Mouse (Mus musculus): Measurements from ENCODE around the gene Krt72. TPM values are rescaled to one million over a fixed set of nuclear protein-coding genes. Genes with fewer than 3 reads are reported as not detected.

Gene Krt72
- polyA plus RNA-seq, 1 experiment, result not detected

DNA sequence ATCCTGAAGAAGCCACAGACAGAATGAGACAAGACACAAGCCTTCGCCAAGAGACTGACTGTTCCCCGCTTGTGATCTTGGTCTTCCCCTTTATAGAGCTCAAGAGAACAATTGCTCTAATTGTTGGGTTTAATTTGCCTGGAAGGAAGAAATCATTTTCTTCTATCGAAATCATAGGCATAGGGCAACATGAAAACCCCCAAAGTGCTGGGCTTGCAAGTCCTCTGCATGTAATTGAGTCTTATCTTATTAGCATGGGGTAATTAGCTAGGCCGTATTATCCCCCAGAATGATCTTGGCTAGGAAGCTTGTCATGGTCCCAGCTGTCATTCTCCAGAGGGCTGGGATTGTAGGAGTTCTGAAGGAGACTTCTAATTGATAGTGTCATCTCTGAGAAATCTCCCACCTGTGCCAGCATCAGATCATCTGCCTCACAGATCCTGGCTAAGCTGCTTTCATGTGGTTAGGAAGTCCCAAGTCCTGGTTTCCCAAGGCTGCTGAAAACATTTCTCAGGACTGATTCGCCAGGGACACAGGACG is 16.1 kb upstream of the Krt72 start, which contains the start of gene Krt73:
Gene Krt73, minus strand, starts transcription at position 51 of the 540 bp plus-strand sequence.
- Histone ChIP-seq H3K4me3 (ENCODE audit: extremely low read depth, insufficient read depth, insufficient read length) (no peak within 1 kb of the TSS), H3K36me3 (ENCODE audit: control insufficient read depth, insufficient read depth, low read length) (no peaks in the 10 kb centered on the region), H3K27ac (ENCODE audit: insufficient read depth, low read length) (no peak within 1 kb of the TSS), H3K4me1 (ENCODE audit: control insufficient read depth, insufficient read depth, insufficient read length) (no peaks in the 10 kb centered on the region), H3K27me3 (ENCODE audit: control insufficient read depth, insufficient read depth, low read length) (no peaks in the 10 kb centered on the region)
- TF ChIP-seq CTCF (IDR thresholded peaks at IDR 0.05; ENCODE audit: extremely low read depth, insufficient read depth, insufficient read length, insufficient replicate concordance) (no peak), POLR2A (IDR thresholded peaks at IDR 0.05; ENCODE audit: low read depth, low read length) (no peak)
- 81% methylated on average over 6 of the region's 6 CpGs for WGBS
- no peak for DNase-seq (ENCODE audit: low read depth in 1 of 2, low spot score in 2 of 2)

DNA sequence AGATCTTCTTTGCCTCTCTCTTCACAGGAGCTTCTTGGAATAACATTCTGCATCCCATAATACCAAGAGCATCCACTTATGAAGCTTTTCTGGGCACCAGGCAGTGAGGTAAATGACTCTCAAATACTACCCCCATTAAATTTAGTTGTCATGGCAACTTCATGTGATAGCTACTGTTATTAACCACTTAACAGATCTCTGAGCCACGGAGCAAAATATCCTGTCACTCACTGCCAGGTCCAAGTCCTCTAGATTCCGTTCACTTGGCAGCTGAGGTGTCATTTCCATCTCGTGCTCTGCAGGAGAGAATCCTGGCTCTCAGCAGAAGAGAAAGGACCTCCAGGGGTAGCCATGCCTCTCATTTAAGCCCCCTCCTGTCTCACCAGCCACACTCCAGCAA is 4.6 kb upstream of the Krt72 start:
- no peaks in the 10 kb centered on the region for H3K4me1 ChIP-seq (ENCODE audit: control insufficient read depth, insufficient read depth, insufficient read length)
- 18% methylated on average over 3 of the region's 3 CpGs for WGBS
- H3K27ac ChIP-seq (ENCODE audit: insufficient read depth, low read length), result no peak overlapping the region
- H3K36me3 ChIP-seq (ENCODE audit: control insufficient read depth, insufficient read depth, low read length), result no peaks in the 10 kb centered on the region
- no peak overlapping the region for H3K4me3 ChIP-seq (ENCODE audit: extremely low read depth, insufficient read depth, insufficient read length)
- no peaks in the 10 kb centered on the region for H3K27me3 ChIP-seq (ENCODE audit: control insufficient read depth, insufficient read depth, low read length)
- no peak for TF ChIP-seq POLR2A (IDR thresholded peaks at IDR 0.05; ENCODE audit: low read depth, low read length)
- no peak for TF ChIP-seq CTCF (IDR thresholded peaks at IDR 0.05; ENCODE audit: extremely low read depth, insufficient read depth, insufficient read length, insufficient replicate concordance)
- no peak for DNase-seq (ENCODE audit: low read depth in 1 of 2, low spot score in 2 of 2)

DNA sequence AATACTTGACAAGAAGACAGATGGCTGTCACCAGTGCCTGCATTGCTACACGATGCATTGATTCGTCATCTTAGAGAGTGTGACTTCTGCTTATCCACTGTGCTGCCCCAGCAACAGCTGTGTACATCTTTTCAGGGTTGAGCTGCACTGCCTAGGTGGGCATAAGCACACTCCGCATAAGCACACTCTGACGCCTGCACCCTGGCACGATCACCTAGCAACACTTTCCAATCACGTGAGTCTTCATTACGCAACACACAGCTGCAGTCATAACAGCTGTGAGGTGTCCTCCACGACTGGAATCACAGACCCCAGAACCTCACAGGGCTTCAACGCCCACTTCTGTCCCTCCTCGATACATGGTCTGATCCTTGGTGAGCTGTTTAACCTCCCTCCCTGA is 12.8 kb downstream of the Krt72 start:
- WGBS, result 54% methylated on average over 10 of the region's 10 CpGs
- no peak overlapping the region for H3K27ac ChIP-seq (ENCODE audit: insufficient read depth, low read length)
- TF ChIP-seq POLR2A (IDR thresholded peaks at IDR 0.05; ENCODE audit: low read depth, low read length), result no peak
- no peak for TF ChIP-seq CTCF (IDR thresholded peaks at IDR 0.05; ENCODE audit: extremely low read depth, insufficient read depth, insufficient read length, insufficient replicate concordance)
- H3K27me3 ChIP-seq (ENCODE audit: control insufficient read depth, insufficient read depth, low read length), result no peaks in the 10 kb centered on the region
- no peak overlapping the region for H3K4me3 ChIP-seq (ENCODE audit: extremely low read depth, insufficient read depth, insufficient read length)
- no peaks in the 10 kb centered on the region for H3K4me1 ChIP-seq (ENCODE audit: control insufficient read depth, insufficient read depth, insufficient read length)
- no peaks in the 10 kb centered on the region for H3K36me3 ChIP-seq (ENCODE audit: control insufficient read depth, insufficient read depth, low read length)
- no peak for DNase-seq (ENCODE audit: low read depth in 1 of 2, low spot score in 2 of 2)

DNA sequence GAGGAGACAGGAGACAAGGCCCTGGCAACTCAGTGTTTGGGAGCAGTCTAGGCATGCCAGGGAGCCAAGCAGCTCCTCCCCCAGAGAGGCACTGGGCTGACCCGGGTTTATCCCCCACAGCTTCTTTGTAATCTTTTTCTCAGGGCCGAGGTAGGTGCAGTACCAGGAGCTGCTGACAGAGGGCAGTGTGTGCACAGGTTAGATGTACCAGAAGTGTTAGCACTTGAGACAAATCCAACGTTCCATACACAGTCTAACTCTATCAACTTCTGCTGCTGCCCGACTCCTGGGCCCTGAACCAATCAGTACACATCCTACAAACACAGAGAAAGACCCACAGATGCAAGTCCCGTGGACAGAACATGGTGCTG is 13.6 kb downstream of the Krt72 start:
- 9% methylated on average over 5 of the region's 5 CpGs for WGBS
- H3K27ac ChIP-seq (ENCODE audit: insufficient read depth, low read length), result no peak overlapping the region
- no peaks in the 10 kb centered on the region for H3K4me1 ChIP-seq (ENCODE audit: control insufficient read depth, insufficient read depth, insufficient read length)

DNA sequence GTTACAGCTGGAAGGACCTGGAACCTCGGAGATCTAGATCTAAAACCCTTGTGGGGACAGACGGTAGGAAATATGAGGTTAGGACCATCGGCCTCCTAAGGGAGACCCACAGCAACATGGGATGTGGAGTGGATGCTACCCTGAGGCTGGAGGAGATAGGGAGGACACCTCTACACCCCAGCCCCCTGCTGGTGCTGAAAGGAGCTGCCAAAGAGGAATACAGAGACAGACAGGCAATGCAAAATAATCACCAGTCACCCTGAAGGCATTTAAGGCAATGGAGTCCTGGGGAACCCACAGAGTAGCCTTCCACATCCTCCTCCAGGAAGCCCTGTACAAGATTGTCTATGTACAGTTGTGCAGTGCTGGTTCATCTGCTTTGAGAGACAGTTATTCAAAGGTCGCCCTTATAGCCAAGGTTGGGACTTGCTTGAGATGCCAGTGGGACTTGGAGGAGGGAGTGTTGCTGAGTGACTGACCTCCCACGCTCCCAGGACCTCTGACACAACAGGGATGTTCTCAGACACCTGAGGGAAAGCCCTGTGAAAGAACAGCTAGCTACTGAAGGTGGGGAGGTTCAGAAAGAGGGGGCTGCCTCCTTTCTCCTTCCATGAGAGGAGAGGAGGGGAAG is 14.1 kb downstream of the Krt72 start:
- Histone ChIP-seq H3K36me3 (ENCODE audit: control insufficient read depth, insufficient read depth, low read length) (no peaks in the 10 kb centered on the region), H3K4me1 (ENCODE audit: control insufficient read depth, insufficient read depth, insufficient read length) (no peaks in the 10 kb centered on the region), H3K27me3 (ENCODE audit: control insufficient read depth, insufficient read depth, low read length) (no peaks in the 10 kb centered on the region), H3K27ac (ENCODE audit: insufficient read depth, low read length) (no peak overlapping the region), H3K4me3 (ENCODE audit: extremely low read depth, insufficient read depth, insufficient read length) (no peak overlapping the region)
- DNase-seq (ENCODE audit: low read depth in 1 of 2, low spot score in 2 of 2), result no peak
- WGBS, result 64% methylated on average over 5 of the region's 5 CpGs
- TF ChIP-seq CTCF (IDR thresholded peaks at IDR 0.05; ENCODE audit: extremely low read depth, insufficient read depth, insufficient read length, insufficient replicate concordance), result no peak

More for the DNA sequence above, 13.6 kb downstream of the Krt72 start:
- no peaks in the 10 kb centered on the region for H3K27me3 ChIP-seq (ENCODE audit: control insufficient read depth, insufficient read depth, low read length)
- H3K36me3 ChIP-seq (ENCODE audit: control insufficient read depth, insufficient read depth, low read length), result no peaks in the 10 kb centered on the region
- TF ChIP-seq POLR2A (IDR thresholded peaks at IDR 0.05; ENCODE audit: low read depth, low read length), result no peak
- peak; percentile 66; the same call in 1 of the 2 replicates for TF ChIP-seq CTCF (IDR thresholded peaks at IDR 0.05; ENCODE audit: extremely low read depth, insufficient read depth, insufficient read length, insufficient replicate concordance)
- peak; percentile 2 to 55 for DNase-seq (ENCODE audit: low read depth in 1 of 2, low spot score in 2 of 2)
- no peak overlapping the region for H3K4me3 ChIP-seq (ENCODE audit: extremely low read depth, insufficient read depth, insufficient read length)

DNA sequence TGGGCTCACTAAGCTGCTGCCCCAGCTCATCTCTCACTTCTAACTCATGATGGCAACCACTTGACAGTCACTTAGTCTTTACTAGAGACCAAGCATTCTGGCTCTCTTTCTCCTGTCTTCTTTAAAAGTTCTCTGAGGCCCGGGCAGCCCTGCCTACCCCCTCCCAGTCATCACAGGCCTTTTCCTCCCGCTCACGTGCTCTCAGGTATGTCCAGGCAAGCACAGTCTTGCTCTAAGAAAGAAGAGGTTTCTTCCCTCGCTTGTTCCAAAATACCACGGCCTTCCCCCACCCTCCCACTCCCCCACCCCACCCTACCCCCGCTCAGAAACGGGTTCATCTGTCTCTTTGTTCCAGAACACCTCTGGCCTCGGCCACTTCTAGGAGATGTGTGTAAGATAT is 16.0 kb downstream of the Krt72 start:
- DNase-seq (ENCODE audit: low read depth in 1 of 2, low spot score in 2 of 2), result no peak
- Histone ChIP-seq H3K27ac (ENCODE audit: insufficient read depth, low read length) (no peak overlapping the region), H3K36me3 (ENCODE audit: control insufficient read depth, insufficient read depth, low read length) (no peaks in the 10 kb centered on the region), H3K4me1 (ENCODE audit: control insufficient read depth, insufficient read depth, insufficient read length) (no peaks in the 10 kb centered on the region), H3K27me3 (ENCODE audit: control insufficient read depth, insufficient read depth, low read length) (no peaks in the 10 kb centered on the region), H3K4me3 (ENCODE audit: extremely low read depth, insufficient read depth, insufficient read length) (no peak overlapping the region)
- WGBS, result 55% methylated on average over 8 of the region's 8 CpGs
- TF ChIP-seq CTCF (IDR thresholded peaks at IDR 0.05; ENCODE audit: extremely low read depth, insufficient read depth, insufficient read length, insufficient replicate concordance), result no peak
- TF ChIP-seq POLR2A (IDR thresholded peaks at IDR 0.05; ENCODE audit: low read depth, low read length), result no peak

DNA sequence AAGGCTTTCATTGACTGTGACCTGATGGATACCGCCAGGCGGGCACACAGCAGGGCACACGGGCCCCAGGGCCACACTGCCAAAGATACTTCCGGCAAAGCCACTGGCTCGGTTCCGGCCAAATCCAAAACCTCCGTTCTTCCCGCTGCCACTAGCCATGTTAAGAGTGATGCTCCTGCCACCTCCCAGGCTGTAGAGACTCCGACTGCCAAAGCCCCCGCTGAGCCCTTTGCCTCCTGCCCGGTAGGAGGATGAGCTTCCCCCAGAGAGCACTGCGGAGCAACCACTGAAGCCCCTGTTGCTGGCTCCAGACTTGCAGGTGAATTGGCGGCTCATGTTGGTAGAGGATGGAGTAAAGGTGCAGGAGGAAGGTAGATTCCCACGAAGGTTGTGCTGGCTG is 43.5 kb downstream of the Krt72 start, which contains the start of gene Krt71:
Gene Krt71, minus strand, starts transcription at position 399 of the 400 bp plus-strand sequence.
- Histone ChIP-seq H3K36me3 (ENCODE audit: control insufficient read depth, insufficient read depth, low read length) (no peaks in the 10 kb centered on the region), H3K4me3 (ENCODE audit: extremely low read depth, insufficient read depth, insufficient read length) (no peak within 1 kb of the TSS), H3K27me3 (ENCODE audit: control insufficient read depth, insufficient read depth, low read length) (no peaks in the 10 kb centered on the region), H3K4me1 (ENCODE audit: control insufficient read depth, insufficient read depth, insufficient read length) (no peaks in the 10 kb centered on the region), H3K27ac (ENCODE audit: insufficient read depth, low read length) (no peak within 1 kb of the TSS)
- no peak for TF ChIP-seq POLR2A (IDR thresholded peaks at IDR 0.05; ENCODE audit: low read depth, low read length)
- no peak for TF ChIP-seq CTCF (IDR thresholded peaks at IDR 0.05; ENCODE audit: extremely low read depth, insufficient read depth, insufficient read length, insufficient replicate concordance)
- DNase-seq (ENCODE audit: low read depth in 1 of 2, low spot score in 2 of 2), result no peak
- 53% methylated on average over 14 of the region's 14 CpGs for WGBS
